Mouse (Mus musculus): ENCODE results near the gene Plaur.
"Not testable (repeated sequence)": the region's sequence is repeated elsewhere in the genome, so short reads cannot be mapped to it uniquely, and the experiment has no call there.

Plaur gene

GRCm38 (mm10) chr7:24506065-24506459 lies 43.8 kb downstream of the Plaur start:
- in situ Hi-C loops (cut with MboI; ENCODE audit: unreplicated experiment in 2 of 2), result no loop called here

GRCm38 (mm10) chr7:24506476-24506837 lies 44.2 kb downstream of the Plaur start:
- in situ Hi-C loops (cut with MboI; ENCODE audit: unreplicated experiment in 2 of 2), result no loop called here

- in situ Hi-C loops (cut with MboI; ENCODE audit: unreplicated experiment in 2 of 2), result no loop called here
Observed at GRCm38 (mm10) chr7:24506838-24507725, 44.8 kb downstream of the Plaur start, which contains the start of gene Zfp428. Zfp428 (plus strand) TSS chr7:24507006.

GRCm38 (mm10) chr7:24507726-24508114 lies 45.4 kb downstream of the Plaur start:
- in situ Hi-C loops (cut with MboI; ENCODE audit: unreplicated experiment in 2 of 2), result no loop called here

- in situ Hi-C loops (cut with MboI; ENCODE audit: unreplicated experiment in 2 of 2), result loop anchor here in 1 of 2 experiments (10.0 kb wide), 1 partner anchor 52 kb away; no protein-coding TSS in a partner anchor
Observed at GRCm38 (mm10) chr7:24512355-24512754, 50.1 kb downstream of the Plaur start, which contains the start of gene AC161166.1. AC161166.1 (minus strand) TSS chr7:24512455.

- in situ Hi-C loops (cut with MboI; ENCODE audit: unreplicated experiment in 2 of 2), result loop anchor here in 1 of 2 experiments (10.0 kb wide), 1 partner anchor 48 kb away; no protein-coding TSS in a partner anchor
Observed at GRCm38 (mm10) chr7:24516319-24516718, 54.0 kb downstream of the Plaur start.

GRCm38 (mm10) chr7:24517077-24517476 lies 54.8 kb downstream of the Plaur start:
- in situ Hi-C loops (cut with MboI; ENCODE audit: unreplicated experiment in 2 of 2), result loop anchor here in 1 of 2 experiments (10.0 kb wide), 1 partner anchor 48 kb away; no protein-coding TSS in a partner anchor

GRCm38 (mm10) chr7:24517654-24518053 lies 55.4 kb downstream of the Plaur start:
- in situ Hi-C loops (cut with MboI; ENCODE audit: unreplicated experiment in 2 of 2), result loop anchor here in 1 of 2 experiments (10.0 kb wide), 1 partner anchor 47 kb away; no protein-coding TSS in a partner anchor

- in situ Hi-C loops (cut with MboI; ENCODE audit: unreplicated experiment in 2 of 2), result loop anchor here in 1 of 2 experiments (10.0 kb wide), 1 partner anchor 46 kb away; no protein-coding TSS in a partner anchor
Observed at GRCm38 (mm10) chr7:24519130-24519529, 56.8 kb downstream of the Plaur start.

- in situ Hi-C loops (cut with MboI; ENCODE audit: unreplicated experiment in 2 of 2), result not testable (repeated sequence)
Observed at GRCm38 (mm10) chr7:24520054-24520453, 57.8 kb downstream of the Plaur start.

GRCm38 (mm10) chr7:24522805-24523204 lies 60.5 kb downstream of the Plaur start:
- in situ Hi-C loops (cut with MboI; ENCODE audit: unreplicated experiment in 2 of 2), result no loop called here

- in situ Hi-C loops (cut with MboI; ENCODE audit: unreplicated experiment in 2 of 2), result no loop called here
Observed at GRCm38 (mm10) chr7:24523723-24524122, 61.4 kb downstream of the Plaur start.

GRCm38 (mm10) chr7:24524978-24525377 lies 62.7 kb downstream of the Plaur start:
- in situ Hi-C loops (cut with MboI; ENCODE audit: unreplicated experiment in 2 of 2), result no loop called here

Measured in v-Abl transformed pro-B cells (cell line).